Mouse (Mus musculus) effector memory CD4-positive, alpha-beta T cell, adult 5 months (primary cell): ENCODE data around the gene Olfr525. TPM values are rescaled to one million over a fixed set of nuclear protein-coding genes. Genes with fewer than 3 reads are reported as not detected.

Experiments used
- polyA plus RNA-seq: library from polyadenylated mRNA; unstranded; fragments of 100-300 nt; shearing (Covaris generic); gene quantifications from one replicate; pipeline ENCODE4 v1.2.1, GENCODE M21; 2017

Olfr525 gene
- polyA plus RNA-seq: 0.26 TPM

DNA sequence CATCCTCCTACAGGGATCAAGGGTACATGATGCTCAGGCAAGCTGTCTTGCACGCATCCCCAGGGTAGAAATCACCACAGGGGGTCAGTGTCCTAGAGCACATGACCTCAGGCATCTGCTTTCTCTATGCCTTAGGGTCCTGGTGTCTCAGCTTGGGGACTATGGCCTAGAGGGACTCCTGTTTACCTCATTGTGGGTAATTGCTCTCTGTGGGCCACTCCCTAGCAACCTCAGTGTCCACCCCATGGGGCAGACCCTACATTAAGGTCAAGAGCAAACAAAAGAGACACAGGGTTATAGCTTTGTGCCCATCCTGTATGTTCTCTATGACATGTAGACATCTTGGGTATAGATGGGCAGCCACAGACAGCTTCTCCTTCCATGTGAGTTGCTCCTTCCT, at the start of gene Olfr525:
Gene Olfr525 (plus strand): TSS at position 301 of the 400 bp plus-strand sequence.

DNA sequence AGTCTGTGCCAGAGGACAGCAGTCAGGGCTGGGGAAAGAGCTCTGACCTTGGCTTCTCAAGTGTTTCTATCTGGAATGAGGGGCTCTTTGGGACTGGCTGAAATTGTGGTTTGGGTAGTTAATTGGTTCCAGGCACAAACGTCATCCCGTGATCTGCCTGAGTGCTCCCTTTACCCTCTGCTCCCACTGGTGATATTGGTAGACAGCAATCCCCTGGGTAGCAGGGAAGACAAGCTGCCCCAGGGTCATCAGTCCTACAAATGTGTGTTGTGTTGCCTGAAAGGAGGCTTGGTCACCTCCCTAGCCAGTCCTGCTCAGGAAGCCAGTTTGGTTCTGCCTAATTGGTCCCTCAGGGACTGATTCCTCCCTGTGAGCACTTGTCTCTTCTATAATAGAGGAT, 13.1 kb downstream of the Olfr525 start, which contains the start of gene Olfr527:
Gene Olfr527 (plus strand): TSS at position 301 of the 400 bp plus-strand sequence.

DNA sequence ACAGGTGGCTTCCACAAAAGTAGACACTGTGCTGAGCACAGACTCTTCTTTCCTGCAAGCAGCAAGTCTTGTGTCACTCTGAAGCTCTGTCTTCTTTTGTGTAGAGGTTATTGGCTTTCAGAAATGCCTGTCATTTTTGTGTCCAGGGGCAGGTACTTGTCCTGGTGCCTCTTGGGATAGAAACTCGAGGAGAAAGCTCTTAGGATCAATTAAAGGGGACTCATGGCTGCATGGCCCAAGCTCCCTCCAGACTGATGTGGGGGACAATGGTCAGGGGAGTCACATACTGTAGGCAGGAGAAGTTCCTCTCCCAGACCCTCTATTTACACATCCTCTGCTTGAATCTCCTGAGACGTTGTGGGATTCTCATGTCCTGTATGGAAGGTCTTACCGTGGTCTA, 40.9 kb downstream of the Olfr525 start, which contains the start of gene Olfr60:
Gene Olfr60 (minus strand): TSS at position 101 of the 400 bp plus-strand sequence.

DNA sequence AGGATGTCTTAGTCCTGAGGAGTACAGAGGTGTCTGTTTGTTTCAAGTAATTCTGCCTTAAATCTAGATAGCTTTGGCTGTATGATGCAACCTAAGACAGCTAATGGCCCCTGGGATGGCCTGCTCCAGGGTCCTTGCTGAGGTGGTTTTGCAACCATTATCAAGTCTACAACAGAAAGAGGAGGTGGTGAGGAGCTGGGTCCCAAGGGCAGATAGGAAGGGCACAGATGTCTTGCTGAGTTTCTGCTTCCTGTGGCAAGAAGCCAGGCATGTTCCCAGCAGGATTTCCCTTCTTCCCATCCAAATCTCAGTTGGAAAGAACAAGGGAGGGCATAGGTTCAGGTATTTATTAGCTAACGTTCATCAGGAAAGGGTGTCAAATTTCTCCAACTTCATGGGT, 55.6 kb downstream of the Olfr525 start, which contains the start of gene Olfr530:
Gene Olfr530 (minus strand): TSS at position 101 of the 400 bp plus-strand sequence.

Other genes starting within 250 kb of the Olfr525 start
- gene Caly, start 238.3 kb upstream of the Olfr525 start, polyA plus RNA-seq: not detected
- gene Prap1, start 227.5 kb upstream of the Olfr525 start, polyA plus RNA-seq: not detected
- 6.1 TPM for gene Fuom, start 218.4 kb upstream of the Olfr525 start, polyA plus RNA-seq
- 2.3 TPM for gene Paox, start 205.1 kb upstream of the Olfr525 start, polyA plus RNA-seq
- 27.2 TPM for gene Echs1, start 204.4 kb upstream of the Olfr525 start, polyA plus RNA-seq
- 17.8 TPM for gene Mtg1, start 183.3 kb upstream of the Olfr525 start, polyA plus RNA-seq
- not detected for gene Sprn, start 166.0 kb upstream of the Olfr525 start, polyA plus RNA-seq
- gene Olfr522, start 156.1 kb upstream of the Olfr525 start, polyA plus RNA-seq: not detected
- not detected for gene Olfr523, start 147.6 kb upstream of the Olfr525 start, polyA plus RNA-seq
- 0.85 TPM for gene Olfr524, start 114.9 kb upstream of the Olfr525 start, polyA plus RNA-seq
- 3.7 TPM for gene Cd163l1, start 102.6 kb upstream of the Olfr525 start, polyA plus RNA-seq
- gene 5830411N06Rik, start 73.6 kb upstream of the Olfr525 start, polyA plus RNA-seq: 9.9 TPM
- gene Olfr527, start 13.2 kb downstream of the Olfr525 start, polyA plus RNA-seq: not detected
- gene Olfr60, start 40.8 kb downstream of the Olfr525 start, polyA plus RNA-seq: 1.4 TPM
- 0.64 TPM for gene Olfr530, start 55.5 kb downstream of the Olfr525 start, polyA plus RNA-seq
- gene Olfr531, start 82.1 kb downstream of the Olfr525 start, polyA plus RNA-seq: not detected
- gene Olfr532, start 100.8 kb downstream of the Olfr525 start, polyA plus RNA-seq: 0.10 TPM
- gene Olfr533, start 142.5 kb downstream of the Olfr525 start, polyA plus RNA-seq: not detected
- not detected for gene Olfr535, start 163.4 kb downstream of the Olfr525 start, polyA plus RNA-seq
- gene Olfr536, start 186.5 kb downstream of the Olfr525 start, polyA plus RNA-seq: not detected
- gene Olfr538, start 247.0 kb downstream of the Olfr525 start, polyA plus RNA-seq: not detected